Mouse (Mus musculus) liver, embryonic 13.5 days (tissue): ENCODE measurements around the gene Bicral. TPM values are rescaled to one million over a fixed set of nuclear protein-coding genes. Genes with fewer than 3 reads are reported as not detected.

Source experiments
- ATAC-seq: fragments of 200-750 bp; cut with Nextera tagmentation; 2 replicates; pipeline ENCODE4 v1.8.0; 2017; ENCODE audit warnings: low read depth, mild to moderate bottlenecking, moderate number of reproducible peaks, moderate library complexity
- DNase-seq: peaks from one replicate; pipeline ENCODE4 v3.0.0; 2022
- H3K27ac ChIP-seq: fragments of 300-500 bp; sonication (generic); 2 replicates; pipeline ENCODE4 v1.5.1; 2015; ENCODE audit warnings: moderate library complexity, mild to moderate bottlenecking, inconsistent platforms
- H3K27me3 ChIP-seq: fragments of 300-500 bp; sonication (generic); 2 replicates; pipeline ENCODE4 v1.6.1; 2015; ENCODE audit warnings: mild to moderate bottlenecking, inconsistent platforms
- H3K36me3 ChIP-seq: fragments of 300-500 bp; sonication (generic); 2 replicates; pipeline ENCODE4 v1.6.1; 2015; ENCODE audit warnings: mild to moderate bottlenecking, inconsistent platforms
- H3K4me1 ChIP-seq: fragments of 300-500 bp; sonication (generic); replicated peaks from 2 replicates; pipeline ENCODE4 v1.6.1; 2015; ENCODE audit warnings: inconsistent platforms
- H3K4me2 ChIP-seq: fragments of 300-500 bp; sonication (generic); 2 replicates; pipeline ENCODE4 v1.6.1; 2015; ENCODE audit warnings: inconsistent platforms, mild to moderate bottlenecking, moderate library complexity
- H3K4me3 ChIP-seq: fragments of 300-500 bp; sonication (generic); replicated peaks from 2 replicates; pipeline ENCODE4 v1.5.1; 2015; ENCODE audit warnings: mild to moderate bottlenecking, inconsistent platforms
- H3K9ac ChIP-seq: fragments of 300-500 bp; sonication (generic); 2 replicates; pipeline ENCODE4 v1.6.1; 2015; ENCODE audit warnings: mild to moderate bottlenecking, inconsistent platforms
- H3K9me3 ChIP-seq: fragments of 300-500 bp; sonication (generic); replicated peaks from 2 replicates; pipeline ENCODE4 v1.6.1; 2016; ENCODE audit warnings: inconsistent platforms
- WGBS: fragments of 180-500 bp; shearing (Covaris S2); methylation state at CpG from one replicate; pipeline ENCODE4 v1.1.7; 2015; ENCODE audit not compliant: insufficient replicate concordance; 5-methylcytosine and 5-hydroxymethylcytosine counted together
- polyA plus RNA-seq: library from polyadenylated mRNA; unstranded; fragments of >200 nt; fragmentation: Nextera tagmentation; extraction: Ambion mirVana; gene quantifications from 2 replicates; pipeline ENCODE4 v1.2.1, GENCODE M21; 2015

Bicral gene
- polyA plus RNA-seq, 1 experiment from 2014 or later, result 2.6 TPM

- 79% methylated on average over 10 of the region's 10 CpGs for WGBS
- ATAC-seq, result no peak
- H3K27me3 ChIP-seq, result no peaks in the 10 kb centered on the region
These were observed 17.8 kb downstream of the Bicral start for GRCm38 (mm10) chr17:46840304-46841010.

DNA sequence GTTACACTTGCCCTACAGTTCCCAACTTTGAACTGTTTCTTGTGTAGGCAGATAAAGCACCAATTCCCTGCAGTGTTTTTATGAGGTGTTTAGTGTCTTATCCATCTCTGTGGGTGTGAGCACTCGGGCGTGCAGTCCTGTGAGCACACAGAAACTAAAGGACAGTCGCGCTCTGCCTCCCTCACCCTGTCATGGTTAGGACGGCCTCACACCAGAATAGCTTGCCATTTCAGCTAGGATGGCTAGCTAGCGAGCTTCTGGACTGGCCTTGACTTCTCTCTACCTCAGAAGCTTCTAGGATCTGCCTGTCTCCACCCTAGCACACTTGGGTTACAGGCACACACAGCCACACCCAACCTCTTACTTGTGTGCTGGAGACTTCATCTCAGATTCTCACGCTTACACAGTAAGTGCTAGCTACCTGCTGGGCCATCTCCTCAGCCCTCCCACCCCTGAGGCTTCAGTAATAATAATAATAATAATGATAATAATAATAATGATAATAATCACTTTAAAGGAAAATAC, 19.8 kb downstream of the Bicral start:
- 61% methylated on average over 7 of the region's 7 CpGs for WGBS
- ATAC-seq (peak; percentile 68), DNase-seq (no peak)
- Histone ChIP-seq H3K4me3 (no peak overlapping the region), H3K9me3 (no peaks in the 10 kb centered on the region), H3K27me3 (no peaks in the 10 kb centered on the region), H3K4me2 (no peak overlapping the region), H3K36me3 (0 out of 2 replicates have a peak, but pooled peaks cover 4% of the 10 kb centered on the region), H3K9ac (0 out of 2 replicates have a peak overlapping the region, but pooled peaks have one; percentile 15), H3K4me1 (peaks cover 27% of the 10 kb centered on the region), H3K27ac (no peak overlapping the region)

More at GRCm38 (mm10) chr17:46840304-46841010, 17.8 kb downstream of the Bicral start:
- H3K9me3 ChIP-seq, result no peaks in the 10 kb centered on the region
- no peak overlapping the region for H3K4me3 ChIP-seq
- no peak overlapping the region for H3K4me2 ChIP-seq
- DNase-seq, result no peak
- no peak overlapping the region for H3K27ac ChIP-seq
- H3K4me1 ChIP-seq, result peaks cover 27% of the 10 kb centered on the region
- H3K36me3 ChIP-seq, result 0 out of 2 replicates have a peak, but pooled peaks cover 12% of the 10 kb centered on the region
- H3K9ac ChIP-seq, result no peak overlapping the region

DNA sequence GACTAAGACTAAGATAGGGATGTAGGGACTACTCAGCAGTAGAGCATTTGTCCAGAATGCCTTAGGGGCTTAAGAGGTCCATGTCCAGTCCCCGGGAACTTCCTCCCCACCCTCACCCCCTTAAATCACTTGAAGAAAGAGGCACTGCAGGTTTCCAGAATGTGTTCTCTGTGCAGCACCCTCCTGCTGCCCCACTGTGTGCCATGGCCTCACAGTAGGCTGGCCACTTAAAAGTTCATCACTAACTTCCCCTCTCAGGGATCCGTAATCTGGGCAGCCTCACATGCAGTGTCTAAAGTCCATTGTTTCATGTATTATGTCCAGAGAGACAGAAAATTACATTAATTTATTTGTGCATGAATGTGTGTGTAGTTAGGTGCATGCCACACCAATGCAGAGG, 20.4 kb downstream of the Bicral start:
- DNase-seq (no peak), ATAC-seq (no peak)
- Histone ChIP-seq H3K9ac (no peak overlapping the region), H3K4me3 (no peak overlapping the region), H3K27ac (no peak overlapping the region), H3K27me3 (no peaks in the 10 kb centered on the region), H3K4me2 (no peak overlapping the region), H3K36me3 (0 out of 2 replicates have a peak, but pooled peaks cover 4% of the 10 kb centered on the region), H3K4me1 (peaks cover 27% of the 10 kb centered on the region), H3K9me3 (no peaks in the 10 kb centered on the region)
- WGBS, result 77% methylated on average over 2 of the region's 2 CpGs

DNA sequence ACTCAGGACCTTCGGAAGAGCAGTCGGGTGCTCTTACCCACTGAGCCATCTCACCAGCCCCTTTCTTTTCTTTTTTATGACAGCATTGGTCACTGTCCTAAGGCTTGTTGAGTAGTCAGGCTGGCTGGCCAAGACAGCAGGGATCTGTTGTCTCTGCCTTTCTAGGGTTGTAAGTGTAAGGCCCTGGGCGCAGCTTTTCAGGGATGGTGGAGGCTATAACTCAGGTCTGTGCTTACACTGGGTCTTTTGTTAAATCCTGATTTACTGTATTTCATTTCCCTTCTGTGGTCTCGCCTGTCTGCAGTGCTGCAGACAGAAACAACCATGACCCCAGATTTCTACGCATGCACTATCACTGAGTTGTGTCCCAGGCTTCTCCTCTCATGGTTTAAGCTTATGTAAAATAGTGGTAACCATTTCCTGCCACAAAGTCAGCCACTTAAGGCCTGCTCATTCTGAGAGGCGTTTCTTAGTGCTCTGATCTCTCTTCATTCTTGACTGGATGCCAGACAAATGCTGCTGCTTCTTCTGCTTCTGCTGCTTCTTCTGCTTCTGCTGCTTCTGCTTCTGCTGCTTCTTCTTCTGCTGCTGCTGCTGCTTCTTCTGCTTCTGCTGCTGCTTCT, 23.1 kb downstream of the Bicral start:
- no peaks in the 10 kb centered on the region for H3K9me3 ChIP-seq
- H3K4me3 ChIP-seq, result no peak overlapping the region
- H3K27me3 ChIP-seq, result no peaks in the 10 kb centered on the region
- H3K4me2 ChIP-seq, result no peak overlapping the region
- H3K4me1 ChIP-seq, result peaks cover 22% of the 10 kb centered on the region
- no peak for DNase-seq
- H3K36me3 ChIP-seq, result no peaks in the 10 kb centered on the region
- whole genome bisulfite sequencing, result 76% methylated on average over 6 of the region's 6 CpGs
- no peak for ATAC-seq
- no peak overlapping the region for H3K27ac ChIP-seq
- no peak overlapping the region for H3K9ac ChIP-seq

- Histone ChIP-seq H3K4me2 (no peak overlapping the region), H3K4me1 (peaks cover 10% of the 10 kb centered on the region), H3K9me3 (no peaks in the 10 kb centered on the region), H3K27ac (no peak overlapping the region), H3K36me3 (peaks cover 14% of the 10 kb centered on the region), H3K9ac (no peak overlapping the region), H3K27me3 (no peaks in the 10 kb centered on the region), H3K4me3 (no peak overlapping the region)
- no peak for DNase-seq
- no peak for ATAC-seq
- 72% methylated on average over 4 of the region's 4 CpGs for WGBS
These were observed 25.3 kb downstream of the Bicral start for GRCm38 (mm10) chr17:46832981-46833305.

DNA sequence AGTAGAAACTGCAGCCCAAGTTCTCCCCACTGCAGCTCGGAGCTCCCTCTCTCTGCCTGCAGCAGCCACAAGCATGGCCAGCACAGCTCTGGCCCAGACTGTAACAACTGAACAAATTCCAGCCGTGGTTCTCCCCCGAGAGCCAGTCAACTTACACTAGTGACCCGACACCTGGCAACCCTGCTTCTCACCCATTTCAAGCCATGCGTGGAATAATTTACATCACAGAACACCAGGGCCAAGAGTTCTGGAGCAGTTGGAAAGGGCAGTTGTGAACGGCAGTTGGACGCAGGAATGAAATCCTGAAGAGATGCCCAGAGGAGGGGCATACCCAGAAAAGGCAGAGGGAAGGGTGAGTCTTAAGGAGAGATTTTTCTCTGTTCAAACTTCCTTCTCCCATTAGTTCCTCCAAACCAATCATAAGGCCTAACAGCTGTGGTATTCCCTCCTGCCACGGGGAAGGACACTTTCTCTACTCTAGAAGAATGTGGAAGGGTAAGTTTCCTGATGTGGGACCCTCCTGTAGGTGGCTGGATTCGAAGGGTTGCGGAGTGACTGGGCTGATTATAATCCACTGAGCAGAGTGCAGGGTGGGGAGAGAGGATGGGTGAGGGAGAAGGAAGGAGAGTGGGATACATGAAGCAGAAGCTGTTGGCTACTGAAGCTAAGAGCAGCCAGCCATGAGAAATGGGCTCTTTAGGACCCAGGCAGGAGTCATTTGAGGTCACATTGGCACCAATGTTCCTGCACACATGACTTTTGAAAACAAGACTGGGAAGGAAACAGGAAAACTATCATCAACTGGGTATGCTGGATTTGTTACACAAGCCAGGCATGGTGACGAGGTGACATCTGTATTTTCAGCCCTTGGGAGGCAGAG, 25.9 kb downstream of the Bicral start:
- ATAC-seq (no peak), DNase-seq (no peak)
- Histone ChIP-seq H3K27me3 (no peaks in the 10 kb centered on the region), H3K27ac (no peak overlapping the region), H3K36me3 (peaks cover 19% of the 10 kb centered on the region), H3K9me3 (no peaks in the 10 kb centered on the region), H3K9ac (no peak overlapping the region), H3K4me3 (no peak overlapping the region), H3K4me1 (0 out of 2 replicates have a peak, but pooled peaks cover 7% of the 10 kb centered on the region), H3K4me2 (no peak overlapping the region)
- WGBS, result 76% methylated on average over 11 of the region's 11 CpGs

- Histone ChIP-seq H3K9me3 (no peaks in the 10 kb centered on the region), H3K4me2 (no peak overlapping the region), H3K4me1 (0 out of 2 replicates have a peak, but pooled peaks cover 7% of the 10 kb centered on the region), H3K36me3 (peaks cover 42% of the 10 kb centered on the region), H3K9ac (no peak overlapping the region), H3K27ac (peak overlapping the region; percentile 48), H3K27me3 (no peaks in the 10 kb centered on the region), H3K4me3 (no peak overlapping the region)
- ATAC-seq (no peak), DNase-seq (no peak)
- 51% methylated on average over 11 of the region's 11 CpGs for WGBS
These were observed 28.3 kb downstream of the Bicral start for GRCm38 (mm10) chr17:46829856-46830535.

- Histone ChIP-seq H3K27ac (no peak overlapping the region), H3K4me2 (no peak overlapping the region), H3K36me3 (peaks cover 52% of the 10 kb centered on the region), H3K4me1 (0 out of 2 replicates have a peak, but pooled peaks cover 7% of the 10 kb centered on the region), H3K9me3 (no peaks in the 10 kb centered on the region), H3K9ac (no peak overlapping the region), H3K4me3 (no peak overlapping the region), H3K27me3 (no peaks in the 10 kb centered on the region)
- ATAC-seq (no peak), DNase-seq (no peak)
- 28% methylated on average over 3 of the region's 3 CpGs for WGBS
These were observed 29.3 kb downstream of the Bicral start for GRCm38 (mm10) chr17:46828935-46829334.

DNA sequence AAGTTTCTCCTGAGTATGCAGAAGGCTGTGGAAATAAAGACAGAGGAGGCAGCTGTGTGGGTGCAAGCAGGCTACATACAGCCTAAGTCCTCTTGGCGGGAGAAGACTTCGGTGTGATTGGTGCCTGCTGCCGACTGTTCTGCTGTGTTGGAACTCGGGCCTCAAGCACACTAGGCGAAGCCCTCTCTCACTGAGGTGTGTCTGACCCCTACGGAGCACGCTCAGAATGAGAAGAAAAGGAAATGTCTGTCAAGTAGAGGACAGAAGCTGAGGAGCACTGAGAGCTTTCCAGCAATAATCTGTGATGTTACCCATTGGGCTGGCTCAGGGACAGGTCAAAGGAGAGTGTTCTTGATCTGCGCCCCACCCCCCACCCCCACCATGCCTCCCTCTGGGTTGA, 35.2 kb downstream of the Bicral start:
- ATAC-seq, result no peak
- WGBS, result 84% methylated on average over 8 of the region's 8 CpGs

GRCm38 (mm10) chr17:46820628-46821027, 37.7 kb downstream of the Bicral start:
- ATAC-seq, result no peak
- no peaks in the 10 kb centered on the region for H3K9me3 ChIP-seq
- H3K27ac ChIP-seq, result no peak overlapping the region

More for the DNA sequence above, 35.2 kb downstream of the Bicral start:
- Histone ChIP-seq H3K4me3 (no peak overlapping the region), H3K9me3 (no peaks in the 10 kb centered on the region), H3K9ac (no peak overlapping the region), H3K4me2 (no peak overlapping the region), H3K4me1 (peaks cover 26% of the 10 kb centered on the region), H3K27me3 (no peaks in the 10 kb centered on the region), H3K36me3 (peaks cover 89% of the 10 kb centered on the region), H3K27ac (no peak overlapping the region)
- no peak for DNase-seq

More at GRCm38 (mm10) chr17:46820628-46821027, 37.7 kb downstream of the Bicral start:
- no peak for DNase-seq
- Histone ChIP-seq H3K27me3 (no peaks in the 10 kb centered on the region), H3K4me1 (peaks cover 51% of the 10 kb centered on the region), H3K4me3 (no peak overlapping the region), H3K36me3 (peaks cover 75% of the 10 kb centered on the region), H3K4me2 (no peak overlapping the region), H3K9ac (no peak overlapping the region)
- 86% methylated on average over 7 of the region's 7 CpGs for WGBS
